Comparison of ENCODE assay signal across 8 mouse cellular contexts in the genomic region with DNA sequence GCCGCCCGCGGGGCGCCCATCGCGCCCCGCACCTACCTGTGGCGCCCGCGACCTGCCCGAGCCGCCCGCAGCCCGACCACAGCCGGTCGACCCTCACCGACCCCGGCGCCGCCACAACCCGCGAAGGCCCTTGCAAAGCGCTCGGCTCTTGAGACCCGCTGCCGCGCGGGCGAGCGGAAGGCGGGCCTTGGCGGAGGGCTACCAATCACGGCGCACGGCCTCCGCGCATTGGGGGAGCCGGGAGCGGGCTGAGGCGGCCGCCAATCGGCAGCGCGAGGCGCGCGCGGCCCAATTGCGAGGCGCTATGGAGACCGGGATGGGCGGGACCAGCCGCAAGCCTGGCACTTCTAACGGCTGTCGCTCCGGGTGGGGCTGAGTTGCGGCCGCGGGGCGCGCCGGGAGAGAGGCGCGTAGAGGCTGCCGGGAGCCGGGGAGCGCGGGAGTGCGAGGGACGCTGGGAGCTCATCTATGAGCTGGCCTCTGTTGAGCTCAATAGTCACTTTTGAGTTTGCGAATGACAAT. TPM values are rescaled to one million over a fixed set of nuclear protein-coding genes. Genes with fewer than 3 reads are reported as not detected.
DNase-seq lines count a peak whose midpoint lies in the region; ATAC-seq lines count a peak whose summit lies in the region.

Gene Dgcr8, minus strand, starts transcription at position 180 of the 522 bp plus-strand sequence.

- peak; percentile 96 for DNase-seq in adipocyte (ENCODE audit: low spot score)
- DNase-seq in embryo, embryonic 10 days (ENCODE audit: low spot score): peak; percentile 98
- DNase-seq in gastrocnemius, postnatal 10 days: peak; percentile 97
- DNase-seq in induced T-regulatory cell, adult 2 months (ENCODE audit: low read depth): peak; percentile 97
- peak; percentile 95 to 98 for DNase-seq in left cerebral cortex, adult 9 months (ENCODE audit: low spot score in 2 of 2)
- peak; percentile 97 for DNase-seq in right cerebral cortex, postnatal 14 days
- peak; percentile 95 to 98 for DNase-seq in urinary bladder, postnatal 36 days (ENCODE audit: low spot score in 2 of 2)

- peak; percentile 94 for ATAC-seq in megakaryocyte progenitor cell, adult 5-6 weeks (replicated peaks; ENCODE audit: poor library complexity)

RNA-seq across cellular contexts. Expression of gene Dgcr8, which starts in this region (rescaled TPM):
- total RNA-seq in gastrocnemius, postnatal 10 days (2021): 10 to 100 TPM; 23.6 to 33.4 TPM
- total RNA-seq in megakaryocyte progenitor cell, adult 5-6 weeks (2015): 33.2 and 40.1 TPM in 2 replicates
- 44.1 and 50.9 TPM in 2 replicates for total RNA-seq in megakaryocyte progenitor cell, adult 5-6 weeks (2017)

Comparison
In these comparisons a context has a peak if more than half of its experiments do, and no peak if none do; other contexts are left out.
1. Peak in every context shown above with its lines: DNase-seq and ATAC-seq.